Mouse (Mus musculus) yolk sac, embryonic 10.5 days (tissue): ENCODE data around the gene P3h2.

Experiments used
- DNase-seq: peaks from one replicate; pipeline ENCODE4 v3.0.0-alpha.2; 2017; ENCODE audit warnings: low spot score

Gene P3h2

DNA sequence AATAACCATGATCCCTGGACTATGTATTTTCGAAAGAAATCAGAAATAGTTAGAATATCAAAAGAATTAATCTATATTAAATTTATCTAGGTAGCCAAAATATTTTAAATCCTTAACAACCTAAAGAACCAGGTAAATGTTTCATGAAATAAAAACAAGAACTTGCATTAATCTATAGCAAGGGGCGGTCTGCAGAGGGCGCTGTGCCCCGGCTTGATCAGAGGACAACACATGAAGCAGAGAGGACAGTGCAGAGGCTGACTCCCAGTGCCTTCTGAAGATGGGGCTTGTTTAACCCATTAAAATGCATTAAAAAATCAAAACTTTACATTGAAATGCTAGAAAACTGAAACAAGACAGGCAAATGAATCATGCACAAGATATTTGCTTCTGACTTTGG is 121.9 kb downstream of the P3h2 start:
- no peak for DNase-seq

DNA sequence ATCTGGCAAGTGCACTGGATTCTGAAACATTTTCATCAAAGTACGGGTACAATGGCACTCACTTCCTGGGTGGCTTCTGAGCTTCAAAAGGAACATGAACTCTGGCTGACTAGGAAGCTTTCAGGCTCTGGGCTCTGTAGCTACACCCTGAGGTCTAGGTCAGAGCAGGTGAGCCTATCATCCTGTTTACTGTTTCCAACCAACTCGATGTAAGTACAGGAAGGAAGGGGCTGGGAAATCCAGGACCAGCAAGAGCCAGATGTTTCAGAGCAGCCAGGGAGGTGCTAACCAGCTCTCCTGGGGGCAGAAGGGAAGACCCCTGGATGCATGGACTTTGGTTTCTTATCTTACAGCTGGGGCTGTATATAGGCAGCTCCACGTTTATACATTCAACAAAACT is 126.5 kb downstream of the P3h2 start:
- no peak for DNase-seq

DNA sequence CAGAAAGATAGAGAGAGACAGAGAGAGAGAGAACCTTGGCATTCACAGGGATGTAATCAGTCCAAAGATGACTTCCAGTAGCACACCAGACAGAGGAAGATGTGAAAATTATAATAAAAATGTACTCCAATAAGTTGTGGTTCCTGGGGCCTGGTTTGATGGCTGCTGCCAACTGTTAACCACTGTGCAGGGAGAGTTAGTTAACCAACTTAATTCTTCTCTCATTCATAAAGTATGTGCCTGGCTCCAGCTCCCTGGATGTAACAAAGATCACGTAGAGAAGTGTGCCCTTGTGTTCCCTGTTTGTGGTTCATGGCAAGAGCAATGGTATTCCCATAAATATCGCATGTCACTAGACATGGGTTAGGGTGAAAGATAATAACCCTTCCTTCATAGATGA is 128.4 kb downstream of the P3h2 start:
- no peak for DNase-seq

DNA sequence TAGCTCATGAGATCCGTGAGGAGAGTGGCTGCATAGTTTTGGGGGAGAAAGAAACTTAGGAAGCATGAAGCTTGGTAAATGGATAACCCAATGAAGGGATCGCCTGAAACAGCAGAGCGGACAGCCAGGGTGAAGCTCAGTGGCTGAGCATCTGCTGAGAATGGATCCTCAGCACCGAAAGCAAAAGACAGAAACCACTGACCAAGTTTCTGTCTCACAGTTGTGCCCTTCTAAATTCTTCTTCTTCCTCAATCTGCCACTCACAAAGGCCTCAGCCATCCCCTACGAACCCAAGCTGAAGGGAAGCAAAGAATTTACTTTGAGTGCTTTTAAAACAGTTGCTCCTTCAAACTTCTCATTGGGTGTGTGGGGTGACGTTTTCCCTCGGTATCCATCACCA is 134.3 kb downstream of the P3h2 start:
- no peak for DNase-seq

DNA sequence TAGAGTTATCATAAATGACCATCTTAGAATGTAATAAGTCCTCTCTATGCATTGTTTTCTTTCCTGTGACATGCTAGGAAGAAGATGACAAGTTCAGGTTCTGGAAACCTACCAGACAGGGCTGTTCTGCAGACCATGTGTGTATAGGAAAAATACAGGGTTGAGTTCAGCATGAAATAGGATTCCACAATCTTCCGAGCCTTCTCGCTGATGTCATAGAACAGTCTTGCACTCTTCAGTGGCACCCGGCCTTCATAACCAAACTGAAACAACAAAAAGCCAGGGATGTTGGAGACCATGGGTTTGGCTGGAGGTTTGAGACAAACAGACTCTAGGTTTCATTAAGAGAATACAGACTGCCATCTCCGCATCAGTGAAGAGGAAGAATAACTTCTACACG is 134.9 kb downstream of the P3h2 start:
- no peak for DNase-seq

DNA sequence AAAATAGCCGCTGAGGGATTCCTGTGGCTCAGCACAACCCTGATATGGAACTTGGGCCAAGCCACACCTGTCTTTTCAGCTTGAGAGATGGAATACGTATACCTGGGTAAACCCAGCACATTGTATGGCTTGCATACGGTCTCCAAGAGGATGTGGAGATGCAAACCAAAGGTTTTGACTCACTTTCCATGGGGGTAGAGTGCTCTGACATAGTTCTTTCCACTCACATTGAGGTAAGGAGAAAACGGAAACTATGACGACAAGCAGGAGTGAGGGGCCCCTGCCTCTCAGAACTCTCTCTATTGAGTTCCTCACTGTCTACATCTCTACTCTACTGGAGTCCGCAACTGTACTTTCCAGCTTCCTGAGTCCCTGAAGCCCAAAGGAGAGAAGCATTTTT is 135.4 kb downstream of the P3h2 start:
- no peak for DNase-seq

DNA sequence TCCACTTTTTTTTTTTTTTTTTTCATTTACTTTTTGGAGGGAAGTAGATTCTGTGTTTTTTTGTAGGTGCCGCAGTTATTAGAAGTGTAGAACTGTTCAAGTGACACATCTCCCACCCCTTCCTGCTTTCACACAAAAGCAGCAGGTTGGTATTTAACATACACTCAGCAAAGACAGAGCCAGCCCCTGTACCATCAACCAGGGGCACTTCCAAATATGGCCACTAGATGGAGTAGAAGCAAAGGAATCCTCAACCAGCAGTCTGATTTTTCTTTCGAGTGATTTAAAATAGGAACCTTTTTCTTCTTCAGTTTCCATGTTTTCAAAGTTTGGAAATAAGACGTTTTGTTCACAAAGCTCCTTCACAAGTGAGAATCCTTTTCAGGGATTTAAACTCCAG is 138.3 kb downstream of the P3h2 start:
- peak; percentile 55 for DNase-seq

DNA sequence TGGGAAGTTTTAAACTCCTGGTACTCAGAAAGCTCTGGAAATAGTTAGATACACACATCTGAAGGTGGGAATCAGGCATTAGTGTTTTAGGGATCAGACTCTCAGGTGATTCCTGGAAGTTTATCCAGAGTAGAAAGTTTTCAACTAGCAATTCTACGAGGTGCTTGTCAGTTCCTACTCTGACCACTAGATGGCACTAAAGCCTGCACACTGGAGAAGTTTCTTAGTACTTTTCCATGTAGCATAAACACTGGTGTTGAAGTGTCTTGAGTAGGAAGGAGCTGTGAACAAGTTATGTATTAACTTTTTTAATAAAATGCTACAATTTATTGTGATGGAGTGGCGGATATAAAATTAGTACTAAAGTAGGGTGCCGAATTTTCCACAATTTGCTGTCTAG is 141.7 kb downstream of the P3h2 start:
- DNase-seq, result peak; percentile 35

DNA sequence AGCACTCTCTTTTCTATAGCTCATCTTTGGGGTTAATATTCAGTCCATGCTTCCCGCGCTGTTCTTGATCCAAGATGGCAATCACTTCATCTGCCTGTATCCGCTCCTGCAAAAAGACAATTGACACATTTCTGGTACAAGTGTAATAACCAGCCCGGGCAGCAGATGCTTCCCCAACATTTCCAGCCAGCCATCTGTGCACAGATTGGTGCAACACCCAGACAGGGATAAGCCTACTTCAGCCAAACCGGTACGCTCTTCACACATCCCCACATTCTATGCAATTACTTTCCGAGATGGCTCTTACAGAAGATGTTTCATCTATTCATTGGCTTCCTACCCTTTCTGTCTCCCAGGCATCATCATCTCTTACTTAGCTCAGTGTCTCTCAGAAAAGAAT is 145.2 kb downstream of the P3h2 start:
- DNase-seq, result no peak

DNA sequence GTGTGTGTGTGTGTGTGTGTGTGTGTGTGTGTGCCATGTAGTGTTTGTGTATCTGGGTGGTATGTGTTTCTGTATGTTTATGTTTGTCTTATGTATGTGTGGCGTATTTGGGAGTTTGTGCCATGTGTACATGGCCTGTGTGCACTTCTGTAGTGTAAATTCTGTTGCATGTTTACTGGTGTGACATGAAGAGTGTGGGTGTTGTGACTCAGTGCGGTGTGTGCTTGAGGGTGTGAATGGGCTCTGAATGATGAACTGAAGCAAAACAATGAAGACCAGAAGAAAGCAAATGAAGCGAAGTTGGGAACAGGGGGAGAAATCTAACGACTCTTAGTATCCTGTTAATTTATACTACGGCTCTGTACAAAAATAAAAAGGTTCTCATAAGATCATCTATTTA is 145.7 kb downstream of the P3h2 start:
- DNase-seq, result no peak

DNA sequence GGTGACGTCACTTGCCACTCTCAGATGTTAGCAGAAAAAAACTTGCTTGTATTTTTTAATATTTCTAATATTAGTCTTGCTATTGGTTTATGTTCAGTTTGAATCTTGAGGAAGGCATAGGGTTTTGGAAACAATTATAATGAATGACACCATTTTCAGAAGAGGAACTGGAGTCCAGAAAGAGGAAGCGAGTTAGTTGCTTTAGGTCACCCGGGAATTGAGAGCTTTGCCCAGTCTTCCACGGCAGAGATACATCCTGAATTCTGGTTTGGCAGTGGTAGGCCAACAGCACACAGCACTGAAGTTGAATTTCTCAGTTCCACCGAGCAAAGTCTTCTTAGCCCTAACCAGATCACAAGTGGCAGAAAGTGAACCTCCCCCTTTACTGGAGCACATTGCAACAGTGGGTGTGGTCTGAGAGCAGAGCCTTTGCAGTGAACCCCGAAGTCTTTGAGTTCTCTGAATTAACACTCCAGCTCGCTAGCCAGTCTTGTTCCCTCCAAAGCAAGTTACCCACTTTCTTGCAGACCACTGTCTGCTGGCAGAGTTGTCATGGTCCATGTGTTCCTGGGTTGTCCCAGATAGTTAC is 146.8 kb downstream of the P3h2 start:
- no peak for DNase-seq

DNA sequence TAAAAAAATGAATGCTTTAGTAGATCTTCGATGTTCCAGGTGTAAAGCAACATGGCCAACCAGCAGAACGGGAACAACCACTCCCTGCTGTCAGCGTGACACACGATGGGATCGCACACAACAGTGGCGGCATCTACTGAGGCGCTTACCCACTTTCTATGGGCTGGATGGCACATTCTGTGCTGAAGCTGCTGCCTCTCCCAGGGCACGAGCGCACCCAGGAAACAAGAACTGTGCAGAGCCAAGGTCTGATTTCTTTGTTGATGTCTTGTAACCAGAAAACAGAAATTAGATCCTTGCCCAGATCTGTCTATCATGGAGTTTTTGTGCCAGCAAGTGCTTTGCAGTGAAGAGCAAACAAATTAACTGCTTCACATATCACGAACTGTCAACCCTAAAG is 147.4 kb downstream of the P3h2 start:
- DNase-seq, result no peak

DNA sequence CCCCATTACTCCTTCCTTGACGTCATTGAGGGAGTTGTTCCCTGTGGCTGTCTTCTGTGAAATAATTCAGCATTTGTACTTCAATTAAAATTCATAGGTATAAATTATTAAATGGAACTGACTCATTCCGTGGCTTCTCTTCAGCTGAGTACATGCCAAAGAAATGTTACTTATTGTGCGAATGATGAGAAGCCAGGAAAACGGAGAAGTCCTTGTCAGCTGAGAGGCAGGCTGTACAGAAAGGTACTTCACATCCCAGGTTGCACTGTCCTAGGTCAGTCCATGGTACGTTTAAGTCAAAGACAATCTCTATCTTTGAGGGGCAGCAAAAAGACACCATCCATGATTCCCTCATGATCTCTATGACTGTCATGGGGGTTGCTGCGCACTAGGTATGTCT is 148.8 kb downstream of the P3h2 start:
- DNase-seq, result no peak

DNA sequence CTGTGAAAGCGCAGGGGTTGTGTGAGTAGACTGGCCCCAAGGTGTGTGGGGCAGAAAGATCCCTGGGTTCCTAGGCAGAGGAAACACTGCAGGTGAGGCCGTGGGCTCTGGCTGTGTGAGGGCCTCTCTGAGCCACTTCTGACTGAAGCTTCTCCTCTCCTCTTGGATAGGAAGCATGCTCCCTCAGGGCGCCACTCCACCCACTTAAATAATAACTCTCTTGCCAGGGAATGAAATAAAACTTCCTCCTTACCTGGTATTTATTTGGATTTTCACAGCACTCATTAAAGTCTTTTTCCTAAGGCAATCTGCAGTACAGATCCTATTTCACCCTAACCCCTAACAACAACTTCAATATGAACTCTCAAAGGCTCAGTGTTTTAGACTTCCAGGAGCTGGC is 151.0 kb downstream of the P3h2 start:
- no peak for DNase-seq

DNA sequence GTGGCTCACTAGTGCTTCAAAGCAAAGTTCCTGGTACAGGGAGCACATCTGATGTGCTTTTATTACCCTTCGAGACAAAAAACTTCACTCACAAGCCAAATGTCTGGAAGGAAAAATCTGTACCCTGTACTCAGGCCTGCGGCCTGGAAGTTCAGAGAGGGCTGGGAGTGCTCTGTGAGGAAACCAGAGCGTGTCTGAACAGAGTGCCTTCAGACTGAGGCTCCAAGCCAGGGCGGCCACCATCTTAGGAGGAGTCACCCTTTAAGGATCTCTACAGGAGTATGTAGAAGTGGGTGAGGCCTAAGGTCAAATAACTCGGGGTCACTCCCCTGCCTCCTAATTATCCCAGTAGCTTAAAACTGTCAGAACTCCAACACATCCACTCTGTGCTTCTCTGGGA is 152.2 kb downstream of the P3h2 start:
- DNase-seq, result no peak

DNA sequence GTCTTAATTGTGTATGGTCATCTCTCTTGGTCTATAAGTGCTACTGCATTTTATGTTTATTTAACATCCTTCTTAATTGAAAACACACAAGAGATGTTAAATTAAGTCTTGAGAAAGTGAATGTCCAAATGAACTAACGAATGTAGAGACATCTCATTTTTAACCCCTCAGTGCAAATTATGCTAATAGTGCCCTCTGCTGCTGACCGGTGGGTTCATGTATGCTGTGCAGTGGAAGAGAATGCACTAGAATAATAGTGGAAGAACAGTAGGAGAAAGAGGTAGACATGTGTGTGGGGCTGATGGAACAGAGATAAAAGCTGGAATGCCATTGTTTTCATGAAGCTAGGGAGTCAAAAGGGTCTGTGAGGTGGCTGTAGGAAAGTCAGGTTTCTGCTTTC is 153.6 kb downstream of the P3h2 start:
- DNase-seq, result no peak

DNA sequence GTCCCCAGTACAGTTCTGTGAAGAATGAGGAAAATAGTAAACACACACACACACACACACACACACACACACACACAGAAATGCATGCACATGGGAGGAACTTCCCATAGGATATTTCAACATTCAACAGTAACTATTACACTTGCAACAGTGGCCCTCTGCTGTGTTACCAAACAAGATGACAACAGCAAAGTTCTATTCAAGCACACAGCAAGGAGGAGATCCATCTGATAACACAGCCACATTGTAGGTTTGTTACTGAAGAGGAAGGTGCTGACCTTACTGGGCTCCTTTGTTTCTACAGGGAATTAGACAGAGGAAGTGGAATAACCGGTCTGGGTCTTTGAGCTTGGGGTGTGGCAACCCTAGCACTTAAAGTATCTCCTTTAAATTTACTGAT is 157.5 kb downstream of the P3h2 start:
- no peak for DNase-seq

DNA sequence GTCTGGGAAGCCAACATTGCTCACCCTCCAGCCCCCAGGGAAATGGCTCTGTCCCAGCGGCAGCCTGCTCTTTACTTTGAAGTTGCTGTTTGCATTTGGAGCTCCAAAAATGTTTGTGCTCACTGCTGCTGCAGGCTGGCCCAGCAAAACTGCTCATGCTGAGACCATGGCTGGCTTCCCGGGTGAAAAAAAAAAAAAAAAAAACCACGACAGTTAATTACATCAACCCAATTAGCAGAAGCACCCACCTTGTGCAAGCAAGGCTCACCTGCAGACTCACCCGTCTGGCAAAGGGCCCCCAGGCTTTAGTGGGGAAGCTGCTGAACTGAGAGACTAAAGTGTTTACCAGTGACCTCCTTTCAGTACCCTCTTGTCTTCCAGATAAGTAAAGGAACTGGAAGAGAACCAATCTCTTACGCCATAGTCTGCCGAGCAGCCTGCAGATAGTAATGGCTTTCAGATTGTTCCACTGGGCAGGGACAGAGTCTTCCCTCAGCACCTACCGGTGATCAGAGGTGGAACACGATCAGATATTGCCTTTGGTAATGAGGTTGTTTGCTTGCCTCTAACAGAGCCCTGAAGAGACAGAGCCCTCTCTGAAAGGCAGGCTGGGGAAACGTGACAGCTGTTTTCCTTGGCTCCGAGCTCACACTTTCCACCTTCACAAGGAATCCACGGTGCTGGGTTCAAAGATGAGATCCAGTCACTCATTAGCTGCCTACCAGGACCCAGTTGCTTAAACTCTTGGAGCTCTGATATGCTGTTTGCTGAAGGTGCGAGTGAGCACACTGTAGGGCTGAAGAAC is 160.2 kb downstream of the P3h2 start:
- no peak for DNase-seq

DNA sequence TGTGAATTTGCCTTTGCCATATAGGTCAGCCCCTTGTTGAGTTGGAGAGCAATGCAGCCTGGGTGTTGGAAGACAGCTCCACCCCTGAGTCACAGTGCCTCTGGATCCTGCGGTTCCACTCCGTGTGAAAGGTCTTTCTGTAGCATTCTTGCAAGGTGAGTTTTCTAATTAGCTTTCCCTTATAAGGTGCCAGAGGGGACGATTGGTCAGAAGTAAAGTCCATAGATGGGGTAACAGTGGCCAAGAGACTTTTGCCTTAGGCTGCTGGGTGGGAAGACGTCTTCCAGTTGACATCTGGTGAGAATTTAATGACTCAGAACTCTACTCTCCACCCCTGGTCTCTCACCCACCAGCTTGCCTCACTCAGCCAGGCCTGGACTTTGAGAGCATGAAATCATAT is 163.3 kb downstream of the P3h2 start:
- no peak for DNase-seq

DNA sequence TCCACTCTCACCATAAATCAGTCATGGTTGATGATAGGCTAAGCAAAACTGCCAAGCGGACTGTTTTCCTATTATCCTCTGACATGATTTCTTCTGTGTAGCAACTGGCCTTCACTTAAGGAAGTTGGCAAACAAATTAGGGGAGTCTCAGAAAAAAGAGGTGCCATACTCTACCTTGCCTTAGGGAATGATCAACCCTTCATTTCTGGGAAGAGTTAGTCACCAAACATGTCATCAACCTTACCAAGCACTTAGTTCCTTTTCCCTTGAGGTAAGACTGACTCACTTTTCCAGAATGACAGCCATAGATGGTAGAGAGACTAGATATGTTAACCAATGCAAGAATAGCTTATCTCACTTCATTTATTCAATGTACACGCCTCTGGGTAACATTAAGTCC is 171.4 kb downstream of the P3h2 start:
- no peak for DNase-seq

DNA sequence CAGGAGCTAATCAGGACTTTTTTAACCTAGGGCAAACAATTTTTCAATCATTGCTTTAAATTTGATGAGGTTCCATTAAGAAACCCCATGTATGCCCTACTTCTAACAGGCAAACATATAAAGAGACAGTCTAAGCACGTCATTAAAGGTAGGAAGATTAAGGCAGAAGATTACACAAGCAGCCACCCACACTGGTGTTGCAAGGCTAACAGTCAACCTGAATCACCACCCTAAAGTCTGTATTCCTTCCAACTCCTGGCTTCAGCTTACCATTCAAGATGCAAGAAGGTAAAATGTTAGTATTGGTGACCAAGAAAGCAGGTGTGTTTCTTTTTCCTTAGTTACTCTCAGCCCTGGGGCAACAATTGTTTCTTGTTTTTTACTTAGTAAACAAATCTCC is 193.4 kb downstream of the P3h2 start:
- no peak for DNase-seq
